Mouse (Mus musculus) ES-E14 (cell line): ENCODE measurements around the gene Rom1. TPM values are rescaled to one million over a fixed set of nuclear protein-coding genes. Genes with fewer than 3 reads are reported as not detected.

ENCODE experiments used
- DNase-seq: peaks from one replicate; pipeline ENCODE4 v3.0.0-alpha.2; 2013; ENCODE audit warnings: low read depth, low spot score
- H3K27ac ChIP-seq: 2 replicates; pipeline ENCODE4 v1.5.1; 2012; ENCODE audit warnings: low read depth, mild to moderate bottlenecking, low read length, moderate library complexity, mixed read lengths; ENCODE audit not compliant: poor library complexity, insufficient read depth, severe bottlenecking
- H3K36me3 ChIP-seq: 2 replicates; pipeline ENCODE4 v1.6.1; 2012; ENCODE audit warnings: mild to moderate bottlenecking, low read length, moderate library complexity, mixed read lengths; ENCODE audit not compliant: control insufficient read depth, poor library complexity, insufficient read depth, severe bottlenecking
- H3K4me1 ChIP-seq, 2 experiments: fragments of 150-350 bp in 1 of 2; sonication (generic) in 1 of 2; 2 replicates each; pipeline ENCODE4 v1.6.1; 2012; ENCODE audit warnings: low read length in 2 of 2, mild to moderate bottlenecking in 1 of 2, mixed read lengths in 1 of 2; ENCODE audit not compliant: control insufficient read depth in 2 of 2, insufficient read depth in 2 of 2, poor library complexity in 1 of 2
- H3K4me3 ChIP-seq, 2 experiments: fragments of 150-350 bp in 1 of 2; sonication (generic) in 1 of 2; 2 replicates each; pipeline ENCODE4 v1.5.1; 2012; ENCODE audit warnings: low read length in 2 of 2, low read depth in 1 of 2, mild to moderate bottlenecking in 1 of 2, mixed read lengths in 1 of 2; ENCODE audit not compliant: insufficient read depth in 1 of 2, poor library complexity in 1 of 2, severe bottlenecking in 1 of 2
- H3K9ac ChIP-seq: 2 replicates; pipeline ENCODE4 v1.6.1; 2012; ENCODE audit warnings: low read depth, mild to moderate bottlenecking, low read length, mixed read lengths; ENCODE audit not compliant: poor library complexity, insufficient read depth, severe bottlenecking
- H3K9me3 ChIP-seq: fragments of 150-350 bp; sonication (generic); 2 replicates; pipeline ENCODE4 v1.6.1; 2012; ENCODE audit warnings: low read depth, mild to moderate bottlenecking, low read length; ENCODE audit not compliant: control insufficient read depth, insufficient read depth
- CHD2 ChIP-seq: IDR thresholded peaks from 2 replicates; pipeline ENCODE4 v1.6.1; 2014; ENCODE audit warnings: mild to moderate bottlenecking, low read depth, low read length, inconsistent platforms
- HCFC1 ChIP-seq: IDR thresholded peaks from 2 replicates; pipeline ENCODE4 v1.6.1; 2012; ENCODE audit warnings: low read length, inconsistent platforms, borderline replicate concordance; ENCODE audit not compliant: insufficient read depth
- MAFK ChIP-seq: IDR thresholded peaks from 2 replicates; pipeline ENCODE4 v1.6.1; 2014; ENCODE audit warnings: mild to moderate bottlenecking, low read depth, low read length, inconsistent platforms; ENCODE audit not compliant: insufficient read depth
- ZC3H11A ChIP-seq: IDR thresholded peaks from 2 replicates; pipeline ENCODE4 v1.6.1; 2012; ENCODE audit warnings: low read depth, mild to moderate bottlenecking, inconsistent platforms, low read length, borderline replicate concordance
- ZNF384 ChIP-seq: IDR thresholded peaks from 2 replicates; pipeline ENCODE4 v1.6.1; 2012; ENCODE audit warnings: low read depth, low read length, inconsistent platforms
- in situ Hi-C, 2 experiments: fragments of 600-800 bp; cut with MboI; formaldehyde crosslinking; loops; one replicate each; pipeline ENCODE4 v1.15.1; 2025; ENCODE audit warnings: low sequenced_read_pairs in 2 of 2, inconsistent platforms in 1 of 2; ENCODE audit not compliant: unreplicated experiment in 2 of 2
- total RNA-seq: library from RNA; depleted of rRNA; stranded (reverse); fragments of 300-350 nt; gene quantifications from 2 replicates; pipeline ENCODE4 v1.2.3, GENCODE M21; 2012

Rom1 gene
- total RNA-seq, 1 experiment: 4.0 TPM

- 0 out of 4 replicates have a peak overlapping the region, but pooled peaks of 1 of the 2 experiments have one; percentile 14 for H3K4me3 ChIP-seq
- peaks cover 7 to 17% of the 10 kb centered on the region in 2 experiments; a peak in 3 of 4 replicates for H3K4me1 ChIP-seq
- in situ Hi-C loops: no loop called here
- no peak for DNase-seq
- peaks cover 50% of the 10 kb centered on the region for H3K36me3 ChIP-seq
- TF ChIP-seq MAFK: no peak
- TF ChIP-seq ZNF384: no peak
- TF ChIP-seq CHD2: no peak
- TF ChIP-seq ZC3H11A: no peak
- no peak for TF ChIP-seq HCFC1
- H3K27ac ChIP-seq: no peak overlapping the region
- no peak overlapping the region for H3K9ac ChIP-seq
- H3K9me3 ChIP-seq: no peaks in the 10 kb centered on the region
Measured at GRCm38 (mm10) chr19:8945251-8945650, 16.1 kb upstream of the Rom1 start.

GRCm38 (mm10) chr19:8944750-8945149 lies 15.6 kb upstream of the Rom1 start:
- peaks cover 48% of the 10 kb centered on the region for H3K36me3 ChIP-seq
- H3K4me3 ChIP-seq: peak overlapping the region in 1 of 2 experiments; percentile 14; a peak in 1 of 4 replicates
- TF ChIP-seq ZNF384 (peak; percentile 58; the same call in 1 of the 2 replicates), HCFC1 (no peak)
- H3K9ac ChIP-seq: peak overlapping the region; percentile 47
- no peaks in the 10 kb centered on the region for H3K9me3 ChIP-seq
- in situ Hi-C loops: no loop called here
- DNase-seq: peak; percentile 91
- H3K27ac ChIP-seq: no peak overlapping the region
- H3K4me1 ChIP-seq: peaks cover 9 to 19% of the 10 kb centered on the region in 2 experiments; a peak in 3 of 4 replicates

- H3K4me1 ChIP-seq: peaks cover 9 to 19% of the 10 kb centered on the region in 2 experiments; a peak in 3 of 4 replicates
- peaks cover 46% of the 10 kb centered on the region for H3K36me3 ChIP-seq
- no peak overlapping the region; a peak in 1 of 4 replicates for H3K4me3 ChIP-seq
- H3K9ac ChIP-seq: peak overlapping the region; percentile 1; the same call in 1 of the 2 replicates
- no peak for DNase-seq
- TF ChIP-seq ZNF384: no peak
- no peak for TF ChIP-seq HCFC1
- no peak for TF ChIP-seq ZC3H11A
- no peak for TF ChIP-seq CHD2
- TF ChIP-seq MAFK: no peak
- no peak overlapping the region for H3K27ac ChIP-seq
- H3K9me3 ChIP-seq: no peaks in the 10 kb centered on the region
- in situ Hi-C loops: no loop called here
Measured at GRCm38 (mm10) chr19:8944062-8944461, 14.9 kb upstream of the Rom1 start.

GRCm38 (mm10) chr19:8943047-8943446 lies 13.9 kb upstream of the Rom1 start:
- Histone ChIP-seq H3K4me1 (peaks cover 9 to 19% of the 10 kb centered on the region in 2 experiments; a peak in 3 of 4 replicates), H3K9me3 (no peaks in the 10 kb centered on the region), H3K27ac (no peak overlapping the region), H3K36me3 (peaks cover 40% of the 10 kb centered on the region), H3K4me3 (peak overlapping the region; percentile 88 to 89), H3K9ac (peak overlapping the region; percentile 92; the same call in 1 of the 2 replicates)
- in situ Hi-C loops: no loop called here
- DNase-seq: no peak
- TF ChIP-seq MAFK (no peak), ZC3H11A (no peak), HCFC1 (no peak)

GRCm38 (mm10) chr19:8942276-8942964 lies 13.3 kb upstream of the Rom1 start:
- in situ Hi-C loops: no loop called here
- H3K27ac ChIP-seq: peak overlapping the region; percentile 82
- peak overlapping the region; percentile 88 to 89 for H3K4me3 ChIP-seq
- peaks cover 9 to 19% of the 10 kb centered on the region in 2 experiments; a peak in 3 of 4 replicates for H3K4me1 ChIP-seq
- peak overlapping the region; percentile 92 for H3K9ac ChIP-seq
- peaks cover 33% of the 10 kb centered on the region for H3K36me3 ChIP-seq
- no peak for DNase-seq
- TF ChIP-seq ZC3H11A (no peak), CHD2 (no peak), ZNF384 (no peak), HCFC1 (no peak), MAFK (no peak)
- H3K9me3 ChIP-seq: no peaks in the 10 kb centered on the region
